Mouse (Mus musculus) lung, postnatal 14 days (tissue): ENCODE data around the gene Kctd11.
"Not testable (repeated sequence)": the region's sequence is repeated elsewhere in the genome, so short reads cannot be mapped to it uniquely, and the experiment has no call there.

Experiments
- DNase-seq: peaks from one replicate; pipeline ENCODE4 v3.0.0; 2021

The Kctd11 gene

DNA sequence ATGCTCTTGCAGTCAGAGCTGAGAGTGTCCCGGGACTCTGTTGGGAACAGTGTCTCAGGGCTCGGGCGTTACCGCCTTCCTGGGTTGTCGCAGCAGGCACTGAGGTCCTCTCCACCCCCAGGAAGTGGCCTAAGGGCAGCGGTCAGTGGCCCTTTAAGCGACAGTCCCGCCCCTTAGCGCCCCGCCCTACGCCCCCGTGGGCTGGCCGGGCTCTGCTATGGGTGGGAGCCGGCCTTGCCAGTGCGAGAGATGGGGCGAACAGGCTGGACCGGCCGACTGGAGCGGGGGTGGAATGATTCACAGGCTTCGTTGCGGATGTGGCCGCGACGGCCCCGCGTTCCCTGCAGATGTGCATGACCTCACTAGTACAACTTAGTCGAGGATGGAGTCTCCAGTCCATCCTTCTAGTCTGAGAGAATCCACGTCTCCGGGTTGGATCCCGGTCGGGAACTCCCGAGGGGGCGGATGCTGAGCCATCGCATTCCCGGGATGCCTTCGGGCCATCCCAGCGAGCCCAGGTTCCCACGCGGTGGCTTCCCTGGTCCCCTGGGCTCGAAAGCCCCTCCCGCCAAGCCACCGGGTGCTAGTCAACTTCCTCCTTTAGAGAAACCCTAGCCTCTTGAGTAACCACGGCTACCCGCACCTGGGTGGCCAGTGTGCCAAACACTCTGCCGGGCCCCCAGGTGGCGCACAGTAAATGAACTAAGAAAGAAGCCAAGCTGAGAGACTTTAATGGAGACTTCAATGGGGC lies at the start of gene Kctd11:
Kctd11 (minus strand) TSS at position 554 of the 751 bp plus-strand sequence.
- DNase-seq = peak; percentile 93

DNA sequence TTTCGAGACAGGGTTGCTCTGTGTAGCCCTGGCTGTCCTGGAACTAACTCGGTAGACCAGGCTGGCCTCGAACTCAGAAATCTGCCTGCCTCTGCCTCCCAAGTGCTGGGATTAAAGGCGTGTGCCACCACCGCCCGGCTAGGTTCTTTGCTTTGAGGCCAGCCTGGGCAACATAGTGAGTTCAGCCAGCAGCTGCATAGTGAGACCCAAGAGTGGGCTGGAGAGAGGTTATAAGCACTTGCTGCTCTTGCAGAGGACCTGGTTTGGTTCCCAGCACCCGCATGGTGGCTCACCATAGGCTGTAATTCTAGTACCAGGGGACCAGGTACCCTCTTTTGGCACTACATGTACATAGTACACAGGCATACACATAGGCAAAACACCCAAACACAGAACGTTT lies 49.0 kb upstream of the Kctd11 start:
- DNase-seq = not testable (repeated sequence)

DNA sequence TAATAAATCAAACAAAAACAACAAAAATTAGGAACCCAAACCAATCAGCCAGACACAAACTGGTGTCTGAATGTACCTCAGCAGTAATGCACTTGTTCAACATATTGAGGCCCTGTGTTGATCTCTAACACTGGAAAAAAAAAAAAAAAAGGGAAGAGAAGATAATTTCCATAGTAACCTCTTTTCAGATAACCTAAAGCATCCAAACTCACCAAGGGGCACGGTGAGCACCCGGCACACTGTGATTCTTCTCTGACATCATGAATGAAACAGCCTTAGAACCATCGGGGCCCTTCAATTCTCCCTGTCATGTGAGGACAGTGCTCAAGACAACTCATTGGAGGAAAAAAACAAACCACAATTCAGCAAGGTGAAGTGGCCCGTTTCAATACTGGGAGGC lies 48.5 kb upstream of the Kctd11 start:
- no peak for DNase-seq

DNA sequence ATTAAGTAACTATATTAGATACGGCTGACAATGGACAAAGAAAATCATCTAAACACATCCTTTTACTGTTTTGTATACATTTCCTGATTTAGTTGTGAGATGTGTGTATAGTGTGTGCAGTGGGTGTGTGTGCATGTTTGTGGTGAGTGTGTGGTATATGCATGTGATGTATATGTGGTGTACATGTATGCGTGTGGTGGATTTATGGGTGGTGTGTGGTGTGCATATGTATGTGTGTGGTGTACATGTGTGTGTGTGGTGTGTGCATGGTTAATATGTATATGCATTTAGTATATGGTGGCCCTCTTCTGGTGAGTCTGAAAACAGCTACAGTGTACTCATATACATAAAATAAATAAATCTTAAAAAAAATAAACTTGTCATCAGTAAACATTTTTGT lies 46.3 kb upstream of the Kctd11 start:
- no peak for DNase-seq

DNA sequence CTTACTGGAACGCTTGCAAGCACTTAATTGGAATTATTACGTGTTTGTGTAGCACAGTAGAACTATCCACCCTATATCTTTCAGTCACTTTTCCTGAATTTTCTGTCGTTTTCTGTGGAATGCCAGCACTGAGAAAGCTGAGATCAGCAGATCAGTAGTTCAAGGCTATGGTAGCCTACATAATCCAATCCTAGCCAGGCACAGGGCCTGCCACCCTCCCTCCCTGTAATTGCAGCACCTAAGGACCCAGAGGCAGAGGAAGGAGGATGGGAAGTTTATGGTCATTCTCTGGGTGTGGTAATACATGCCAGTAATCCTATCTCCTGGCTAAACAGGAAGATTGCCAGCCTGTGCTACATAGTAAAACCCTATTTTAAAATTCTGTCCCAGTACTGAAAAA lies 41.6 kb upstream of the Kctd11 start:
- no peak for DNase-seq

DNA sequence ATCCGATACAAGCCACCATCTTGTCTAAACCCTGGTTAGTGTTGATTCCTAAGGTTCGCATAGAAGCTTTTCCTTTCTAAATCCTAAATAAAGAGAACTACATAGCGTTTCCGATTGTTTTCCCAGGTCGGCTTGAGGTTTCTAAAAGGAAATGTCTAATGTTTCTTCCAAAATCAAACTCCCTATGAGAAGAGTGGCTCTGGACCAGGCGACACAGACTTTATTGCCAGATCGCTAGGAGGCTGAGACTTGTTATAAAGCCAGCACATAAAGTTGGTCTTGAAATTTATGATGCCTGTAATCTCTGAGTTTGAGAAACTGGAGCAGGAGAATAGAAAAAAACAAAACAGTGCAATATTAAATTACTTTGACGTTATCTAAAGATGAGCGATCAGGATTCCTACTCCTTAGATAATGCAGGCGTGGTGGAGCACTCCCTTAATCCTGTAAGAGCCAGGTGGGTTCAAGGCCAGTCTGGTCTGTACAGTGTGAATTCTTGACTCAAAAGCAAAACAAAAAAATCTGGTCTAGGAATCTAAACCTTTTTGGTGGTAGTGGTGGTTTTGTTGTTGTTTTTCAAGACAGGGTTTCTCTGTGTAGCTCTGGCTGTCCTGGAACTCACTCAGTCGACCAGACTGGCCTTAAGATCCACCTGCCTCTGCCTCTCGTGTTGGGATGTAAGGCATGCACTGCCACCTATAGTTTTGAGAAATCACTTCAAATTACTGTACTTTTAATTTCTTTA lies 41.0 kb upstream of the Kctd11 start:
- no peak for DNase-seq

DNA sequence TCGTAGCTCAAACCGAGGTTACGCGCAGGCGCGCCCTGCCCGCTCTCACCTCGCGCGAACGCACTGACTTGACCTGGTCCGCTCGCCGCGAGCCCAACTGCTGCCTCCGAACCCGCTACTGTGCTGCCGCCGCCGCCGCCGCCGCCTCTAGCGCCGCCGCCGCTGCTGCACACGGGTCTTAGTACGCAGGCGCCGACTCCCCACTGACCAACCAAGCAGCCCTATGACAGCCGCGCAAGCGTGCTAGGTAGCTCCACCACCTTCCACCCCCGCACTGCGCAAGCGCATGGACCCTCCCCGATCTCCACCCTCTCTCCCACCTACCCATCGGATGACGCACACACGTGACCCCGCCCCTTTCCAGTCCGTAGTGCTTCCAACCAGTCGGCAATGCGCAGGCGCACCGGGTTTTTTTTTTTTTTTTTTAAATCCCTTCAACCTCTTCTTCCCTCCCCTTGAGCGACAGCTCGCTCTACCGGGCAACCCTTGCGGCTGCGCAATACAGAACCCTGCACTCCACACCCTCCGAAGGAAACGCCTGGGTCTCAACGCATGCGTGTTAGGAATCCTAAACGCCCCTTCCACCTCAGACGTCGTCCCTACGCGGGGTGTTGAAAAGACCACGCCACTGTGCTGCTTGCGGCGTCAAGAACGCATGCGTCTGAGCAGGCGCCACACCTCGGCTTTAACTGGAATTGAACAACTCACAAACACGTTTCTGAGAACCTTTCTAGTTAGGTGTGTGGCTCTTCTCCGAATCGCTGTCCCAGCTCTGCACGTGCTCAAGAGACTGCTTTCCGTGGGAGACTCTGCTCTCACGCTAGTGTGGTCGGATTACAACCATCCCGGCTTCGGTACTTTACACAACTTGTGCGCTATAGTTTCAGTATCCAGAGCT lies 40.2 kb upstream of the Kctd11 start, which contains the start of gene Eif5a:
Eif5a (minus strand) TSS at position 845 of the 898 bp plus-strand sequence.
- DNase-seq = peak; percentile 100

DNA sequence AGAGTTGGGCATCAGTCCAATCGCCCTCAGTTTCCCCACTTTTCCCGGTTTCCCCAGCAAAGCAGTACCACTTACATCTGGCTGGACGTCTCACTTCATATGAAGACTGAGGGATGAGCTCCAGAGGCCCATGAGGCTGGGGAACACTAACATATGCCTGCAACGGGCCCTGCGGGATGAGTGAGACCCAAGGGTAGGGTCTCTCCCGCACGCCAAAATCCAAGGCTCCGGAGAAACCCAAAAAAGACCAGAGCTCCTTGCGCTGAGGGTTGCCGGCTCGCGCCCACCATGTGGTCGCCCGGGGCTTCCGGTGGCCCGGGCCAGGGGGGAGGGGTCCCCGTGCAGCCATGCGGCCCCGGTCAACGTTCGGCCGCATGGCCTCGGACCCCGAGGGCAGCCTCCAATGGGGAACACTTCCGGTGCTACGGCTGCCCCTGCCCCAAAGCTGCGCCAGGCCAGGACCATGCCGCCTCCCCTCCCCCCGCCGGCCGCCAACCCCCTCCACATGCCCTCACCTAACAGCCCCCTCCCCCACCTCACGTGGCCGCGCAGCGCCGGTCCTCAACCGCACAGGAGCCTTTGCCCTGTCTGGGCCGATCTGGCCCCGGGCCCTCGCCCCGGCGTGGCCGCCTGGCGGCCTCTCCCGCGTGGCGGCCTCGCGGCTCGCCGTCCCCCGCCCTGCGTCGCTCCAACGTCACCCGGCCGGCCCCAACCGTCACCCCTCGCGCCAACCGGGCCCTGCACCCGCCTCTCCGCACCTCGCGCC lies 39.2 kb upstream of the Kctd11 start:
- DNase-seq = no peak

DNA sequence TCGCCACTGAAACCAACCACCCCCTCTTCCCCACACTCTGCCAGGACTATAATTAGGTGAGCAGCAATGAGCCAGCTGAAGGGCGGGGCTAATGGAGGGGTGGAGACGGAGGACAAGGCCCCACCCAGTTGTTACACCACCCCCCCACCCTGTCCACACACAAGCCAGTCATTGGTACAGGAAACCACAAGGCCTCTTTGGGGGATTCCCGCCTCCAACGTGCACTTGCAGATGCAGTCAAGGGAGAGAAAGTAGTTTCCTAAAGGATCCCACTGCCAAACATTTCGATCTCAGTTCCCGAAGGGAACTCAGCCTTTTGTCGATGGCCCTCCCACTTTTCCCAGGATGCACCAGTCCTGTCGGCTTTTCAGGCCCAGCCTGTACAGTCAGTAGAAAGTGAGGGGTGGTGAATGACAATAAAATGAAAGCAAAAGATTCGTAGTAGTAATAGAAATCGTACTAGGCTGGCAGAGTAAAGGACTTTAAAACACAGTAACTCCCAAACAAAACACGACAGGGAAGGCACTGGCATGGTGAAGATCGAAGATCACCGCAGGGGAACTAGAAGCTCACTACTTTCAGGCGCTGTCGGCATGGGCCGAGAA lies 38.6 kb upstream of the Kctd11 start:
- peak; percentile 83 for DNase-seq

DNA sequence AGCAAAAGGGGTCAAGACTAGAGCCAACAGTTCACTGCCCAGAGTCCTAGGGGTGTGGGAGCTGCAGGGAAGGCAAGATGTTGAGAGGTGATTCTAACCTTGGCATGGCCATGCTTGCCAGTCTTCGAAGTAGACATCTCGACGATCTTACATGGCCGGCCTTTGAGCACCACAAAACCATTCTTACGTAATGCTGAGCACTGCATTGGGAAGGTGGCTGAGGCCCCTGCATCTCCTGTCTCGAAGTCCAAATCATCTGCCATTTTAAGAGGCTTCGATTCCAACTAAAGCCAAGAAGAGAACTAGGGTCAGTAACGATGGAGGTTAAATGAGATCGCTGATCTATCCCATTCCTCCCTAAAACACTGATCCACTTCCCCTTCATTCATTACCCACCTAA lies 37.8 kb upstream of the Kctd11 start:
- DNase-seq = no peak

DNA sequence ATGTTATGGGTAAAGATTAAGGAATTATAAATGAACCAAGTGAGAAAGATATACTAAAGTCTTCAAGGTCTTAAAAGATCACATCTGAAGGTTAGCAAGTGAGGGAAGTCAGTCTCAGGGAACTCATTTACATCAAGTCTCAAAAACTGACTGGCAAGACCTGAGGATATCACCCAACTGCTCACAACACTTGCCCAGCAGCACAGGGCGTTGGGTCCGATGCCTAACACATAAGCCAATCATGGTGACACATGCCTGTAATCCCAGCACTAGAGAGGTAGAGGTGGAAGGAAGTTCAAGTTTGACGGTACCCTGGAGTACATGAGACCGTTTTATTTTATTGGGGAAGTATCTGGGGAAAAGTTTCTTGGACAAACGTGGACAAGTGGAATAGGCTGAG lies 36.9 kb upstream of the Kctd11 start:
- no peak for DNase-seq

DNA sequence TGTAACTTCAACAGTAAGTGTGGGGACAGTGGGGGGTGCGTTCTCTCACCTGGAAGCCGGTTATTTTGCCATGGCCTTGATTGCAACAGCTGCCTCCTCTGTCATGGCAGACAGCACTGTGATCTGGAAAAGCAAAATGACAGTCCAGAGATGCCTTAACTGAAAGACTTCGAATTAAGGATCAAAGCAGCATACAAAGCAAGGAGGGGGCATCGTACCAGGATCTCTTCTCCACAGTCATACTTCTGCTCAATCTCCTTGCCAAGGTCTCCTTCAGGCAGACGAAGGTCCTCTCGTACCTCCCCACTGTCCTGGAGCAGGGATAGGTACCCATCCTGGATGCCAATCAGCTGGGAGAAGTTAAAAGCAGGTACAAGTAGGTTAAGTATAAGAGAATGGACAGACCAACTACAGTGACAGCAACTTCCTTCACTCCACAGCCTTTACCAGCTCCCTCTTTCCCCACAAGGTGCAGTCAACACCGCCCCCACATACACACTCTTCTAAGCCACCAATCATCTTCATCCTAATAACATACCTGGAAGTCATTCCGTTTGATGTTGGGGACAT lies 36.3 kb upstream of the Kctd11 start:
- no peak for DNase-seq

DNA sequence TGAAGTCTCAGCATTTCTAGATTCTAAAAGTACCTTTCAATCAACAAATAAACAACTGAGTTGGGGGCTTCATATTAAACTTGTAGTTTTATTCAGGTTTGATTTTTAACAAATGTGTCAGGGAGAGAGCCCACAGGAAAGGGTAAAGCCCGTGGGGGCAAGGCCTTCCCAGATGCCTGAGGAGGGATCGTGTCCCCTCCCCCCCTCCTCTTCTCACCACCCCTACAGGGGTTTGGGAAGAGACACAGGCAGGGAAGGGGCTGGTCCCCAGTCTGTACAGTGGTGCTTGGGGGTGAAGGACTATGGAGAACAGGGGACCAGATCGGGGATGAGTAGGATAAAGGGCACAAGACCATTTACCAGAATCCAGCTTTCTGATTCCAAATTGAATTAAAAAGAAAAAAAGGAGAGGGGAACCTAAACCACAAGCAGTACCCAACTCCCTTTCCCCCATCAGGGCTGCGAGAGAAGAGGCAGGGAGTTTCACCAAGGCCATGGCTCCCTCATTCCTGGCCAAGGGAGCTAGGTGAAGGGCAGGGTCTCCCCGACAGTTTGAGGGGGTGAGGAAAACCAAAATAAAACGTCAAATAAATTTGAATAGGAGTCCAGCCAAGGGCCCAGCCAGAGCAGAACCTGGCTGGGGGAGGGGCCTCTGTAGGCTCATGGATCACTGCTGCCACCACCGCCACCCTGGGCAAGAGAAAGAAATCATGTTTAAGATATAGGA lies 35.6 kb upstream of the Kctd11 start:
- not testable (repeated sequence) for DNase-seq

DNA sequence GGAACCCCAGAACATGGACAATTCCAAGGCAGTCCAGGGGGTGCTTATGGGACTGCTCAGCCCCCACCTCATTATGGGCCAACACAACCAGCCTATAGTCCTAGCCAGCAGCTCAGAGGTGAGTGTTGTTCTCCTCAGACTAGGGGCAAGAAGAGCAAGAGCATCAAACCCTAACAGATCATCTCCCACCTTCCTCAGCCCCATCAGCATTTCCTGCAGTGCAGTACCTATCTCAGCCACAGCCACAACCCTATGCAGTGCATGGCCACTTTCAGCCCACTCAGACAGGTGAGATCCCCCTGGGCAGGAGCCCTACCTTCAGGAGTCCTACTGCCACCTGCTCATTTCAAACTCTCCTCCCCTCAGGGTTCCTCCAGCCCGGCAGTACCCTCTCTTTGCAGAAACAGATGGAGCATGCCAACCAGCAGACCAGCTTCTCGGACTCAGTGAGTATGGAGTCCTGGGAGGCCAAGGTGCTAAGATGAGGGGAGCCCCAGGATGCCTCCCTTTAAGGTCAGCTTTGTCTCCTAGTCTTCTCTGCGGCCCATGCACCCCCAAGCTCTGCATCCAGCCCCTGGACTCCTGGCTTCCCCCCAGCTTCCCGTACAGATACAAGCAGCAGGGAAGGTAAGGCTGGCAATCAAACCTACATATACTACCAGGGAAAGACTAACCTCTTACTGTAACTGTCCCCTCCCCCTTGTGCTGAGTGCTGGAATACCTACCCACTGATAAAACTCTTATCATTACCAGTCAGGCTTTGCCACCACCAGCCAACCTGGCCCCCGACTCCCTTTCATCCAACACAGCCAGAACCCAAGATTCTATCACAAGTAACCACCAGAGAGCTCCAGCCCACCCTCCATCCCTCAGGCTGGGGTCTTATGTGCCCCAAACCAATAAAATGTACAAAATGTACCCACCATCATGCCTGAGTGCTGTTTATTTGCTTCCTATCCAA lies 34.7 kb upstream of the Kctd11 start:
- no peak for DNase-seq

DNA sequence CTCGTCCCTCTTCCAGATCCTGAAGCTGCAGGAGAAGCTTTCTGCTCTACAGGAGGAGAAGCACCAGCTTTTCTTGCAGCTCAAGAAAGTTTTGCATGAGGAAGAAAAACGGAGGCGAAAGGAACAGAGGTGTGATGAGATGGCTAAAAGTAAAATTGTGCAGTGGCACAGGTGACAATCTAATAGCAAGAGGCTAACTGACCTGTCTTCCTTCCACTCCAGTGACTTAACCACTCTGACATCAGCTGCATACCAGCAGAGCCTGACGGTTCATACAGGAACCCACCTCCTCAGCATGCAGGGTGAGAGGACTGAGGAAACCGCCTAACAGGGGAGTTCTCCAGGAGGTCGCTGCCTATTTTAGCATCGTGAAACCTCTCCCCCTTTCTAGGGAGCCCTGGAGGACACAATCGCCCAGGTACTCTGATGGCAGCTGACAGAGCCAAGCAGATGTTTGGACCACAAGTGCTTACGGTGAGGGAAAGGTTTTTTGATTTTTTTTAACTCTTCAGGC lies 33.8 kb upstream of the Kctd11 start:
- DNase-seq = no peak

DNA sequence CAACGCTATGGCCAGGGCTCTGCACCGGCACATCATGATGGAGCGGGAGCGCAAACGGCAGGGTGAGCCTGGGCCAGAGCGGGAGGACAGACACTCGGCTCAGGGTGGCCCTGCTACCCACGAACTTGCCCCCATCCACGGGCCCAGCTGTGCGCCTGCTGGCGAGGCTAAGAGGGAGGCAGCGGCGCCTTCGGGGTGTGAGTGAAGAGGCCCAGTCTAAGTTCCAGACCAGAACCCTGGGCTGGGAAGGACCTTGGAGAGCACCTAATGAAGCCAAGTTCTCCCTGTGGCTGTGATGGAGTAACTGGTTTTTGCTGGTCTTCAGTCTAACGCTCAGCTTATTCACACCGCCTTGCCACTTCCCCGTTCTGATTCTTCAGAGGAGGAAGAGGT lies 33.2 kb upstream of the Kctd11 start:
- no peak for DNase-seq

DNA sequence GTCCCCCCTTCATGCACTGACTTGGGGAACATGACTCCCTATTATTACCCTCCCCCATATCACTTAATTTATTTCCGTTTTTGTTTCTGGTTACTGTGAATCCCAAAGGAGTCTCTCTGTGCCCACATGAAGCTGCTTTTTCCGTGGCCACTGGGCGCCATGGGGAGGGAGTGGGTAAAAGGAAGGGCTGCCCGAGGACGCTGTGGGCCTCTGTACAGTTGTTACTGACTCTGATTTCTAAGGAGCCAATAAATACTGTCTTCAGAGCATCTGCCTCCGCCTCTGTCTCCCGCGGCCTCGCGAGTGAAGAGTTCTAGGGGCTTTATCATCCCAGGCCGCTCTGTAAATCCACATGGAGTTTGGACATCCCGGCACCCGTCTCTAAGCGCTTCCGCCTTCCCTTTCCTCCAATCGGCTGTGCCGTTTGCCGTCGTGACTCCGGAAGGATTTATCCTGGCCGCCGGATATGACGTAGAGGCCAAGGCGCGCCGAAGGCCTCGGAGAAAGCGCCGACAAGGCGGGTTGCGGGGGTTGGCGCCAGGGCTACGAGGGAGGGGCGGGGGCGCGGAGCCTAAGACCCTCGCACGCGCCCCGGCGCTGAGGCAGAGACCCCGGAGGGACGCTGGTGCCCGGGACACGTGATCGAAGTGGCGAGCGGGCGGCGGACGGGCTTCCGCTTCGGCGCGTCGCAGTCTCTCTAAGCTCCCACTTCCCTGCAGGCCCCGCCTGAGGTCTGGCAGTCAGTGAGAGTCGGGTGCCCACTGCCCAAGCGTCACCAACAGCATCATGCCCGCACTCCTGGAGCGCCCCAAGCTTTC lies 32.6 kb upstream of the Kctd11 start, which contains the start of gene Gps2:
Gps2 (plus strand) TSS at position 335 of the 818 bp plus-strand sequence.
- DNase-seq = peak; percentile 93

DNA sequence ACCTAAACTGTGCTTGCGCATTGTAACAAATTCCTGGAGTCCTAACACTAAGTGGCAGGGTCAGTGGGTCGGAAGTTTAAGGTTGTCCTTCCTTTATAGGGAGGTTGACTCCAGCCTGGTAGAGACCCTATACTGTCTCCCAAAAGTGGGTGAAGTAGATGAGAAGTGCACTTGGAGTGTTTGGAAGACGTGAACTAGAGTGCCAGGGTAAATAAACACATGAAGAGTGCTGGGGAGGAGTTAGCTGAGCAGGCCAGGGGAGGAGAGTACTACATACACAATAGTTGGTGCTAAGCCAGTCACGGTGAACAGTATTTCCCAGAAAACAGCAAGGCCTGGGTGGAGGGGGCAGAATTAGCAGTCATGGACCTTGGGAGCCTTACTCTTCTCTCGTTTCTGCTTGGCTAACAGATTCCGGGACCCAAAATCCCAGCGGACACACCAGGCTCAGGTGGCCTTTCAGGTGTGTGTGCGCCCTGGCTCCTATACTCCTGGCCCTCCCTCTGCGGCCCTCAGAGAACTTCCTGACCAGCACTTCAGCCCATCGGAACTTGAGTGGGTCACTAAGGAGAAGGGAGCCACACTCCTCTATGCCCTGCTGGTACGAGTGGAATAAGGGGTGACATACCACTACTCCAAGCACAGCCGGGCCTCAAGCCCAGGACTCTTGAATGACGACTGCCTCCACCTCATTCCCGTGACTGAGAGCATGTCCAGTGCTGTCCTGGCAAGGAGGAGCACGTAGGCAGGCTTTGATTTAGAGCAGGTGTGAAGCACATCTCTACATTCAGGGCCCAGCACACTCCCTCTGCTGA lies 31.7 kb upstream of the Kctd11 start:
- DNase-seq = no peak
